Mouse (Mus musculus) fat pad, adult 2 months (tissue): ENCODE data around the gene Irgc1.
"Not testable (repeated sequence)": the region's sequence is repeated elsewhere in the genome, so short reads cannot be mapped to it uniquely, and the experiment has no call there.

Source experiments
- DNase-seq: peaks from one replicate; pipeline ENCODE4 v3.0.0-alpha.2; 2011; ENCODE audit warnings: low read depth, low spot score; ENCODE audit errors: extremely low read depth

Gene Irgc1

DNA sequence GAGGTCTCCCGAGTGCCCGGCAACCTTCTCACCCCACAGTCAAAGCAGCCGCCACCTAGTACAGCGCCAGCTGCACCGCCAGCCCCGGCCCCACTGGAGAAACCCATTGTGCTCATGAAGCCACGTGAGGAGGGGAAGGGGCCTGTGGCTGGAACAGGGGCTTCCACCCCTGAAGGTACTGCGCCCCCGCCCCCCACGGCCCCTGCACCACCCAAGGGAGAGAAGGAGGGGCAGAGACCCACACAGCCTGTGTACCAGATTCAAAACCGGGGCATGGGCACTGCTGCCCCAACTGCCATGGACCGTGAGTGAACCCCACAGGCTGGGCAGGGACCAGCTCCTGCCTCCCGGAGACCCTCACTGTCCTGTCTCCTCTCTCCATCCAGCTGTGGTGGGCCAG, 46.4 kb downstream of the Irgc1 start:
- DNase-seq: no peak

DNA sequence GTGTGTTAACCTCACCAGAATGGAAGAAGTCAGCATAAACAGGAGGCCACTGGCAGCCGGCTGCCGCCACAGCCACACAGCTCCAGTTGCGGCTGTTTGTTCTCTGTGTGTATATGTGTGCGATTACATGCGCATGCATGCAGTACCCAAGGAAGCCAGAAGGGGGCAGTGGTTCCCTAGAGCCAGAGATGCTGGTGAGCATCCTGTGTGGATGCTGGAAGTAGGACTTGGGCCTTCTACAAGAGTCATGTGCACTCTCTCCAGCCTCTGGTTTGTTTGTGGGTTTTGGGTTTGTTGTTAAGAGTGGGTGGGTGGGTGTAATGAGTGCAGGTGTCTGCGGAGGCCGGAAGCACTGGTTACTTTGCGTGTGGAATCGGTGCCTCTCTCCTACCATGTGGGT, 49.2 kb downstream of the Irgc1 start:
- DNase-seq: no peak

DNA sequence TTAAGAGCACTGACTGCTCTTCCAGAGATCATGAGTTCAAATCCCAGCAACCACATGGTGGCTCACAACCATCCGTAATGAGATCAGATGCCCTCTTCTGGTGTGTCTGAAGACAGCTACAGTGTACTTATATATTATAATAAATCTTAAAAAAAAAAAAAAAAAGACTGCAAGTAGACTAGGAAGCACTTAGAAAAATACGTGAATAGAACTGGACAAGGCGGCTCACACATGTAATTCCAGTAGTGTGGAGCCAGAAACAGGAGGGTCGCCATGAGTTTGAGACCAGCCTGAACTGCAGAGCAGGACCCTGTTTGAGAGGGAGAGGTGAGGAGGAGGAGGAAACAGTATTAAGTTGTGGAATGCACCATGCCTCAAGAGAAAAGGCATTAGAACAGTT, 51.6 kb downstream of the Irgc1 start:
- DNase-seq: not testable (repeated sequence)

DNA sequence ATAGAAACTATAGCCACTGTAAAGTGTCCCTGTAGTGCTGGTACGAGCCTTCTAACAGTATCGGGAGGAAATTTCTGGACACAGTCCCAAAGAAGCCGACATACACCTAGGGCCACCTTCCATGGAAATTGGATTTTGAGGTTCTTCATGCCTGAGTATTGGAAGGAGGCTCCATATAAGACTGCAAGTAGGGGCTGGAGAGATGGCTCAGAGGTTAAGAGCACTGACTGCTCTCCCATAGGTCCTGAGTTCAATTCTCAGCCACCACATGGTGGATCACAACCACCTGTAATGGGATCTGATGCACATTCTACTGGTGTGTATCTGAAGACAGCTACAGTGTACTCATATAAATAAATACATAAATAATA, 52.0 kb downstream of the Irgc1 start:
- DNase-seq: no peak

DNA sequence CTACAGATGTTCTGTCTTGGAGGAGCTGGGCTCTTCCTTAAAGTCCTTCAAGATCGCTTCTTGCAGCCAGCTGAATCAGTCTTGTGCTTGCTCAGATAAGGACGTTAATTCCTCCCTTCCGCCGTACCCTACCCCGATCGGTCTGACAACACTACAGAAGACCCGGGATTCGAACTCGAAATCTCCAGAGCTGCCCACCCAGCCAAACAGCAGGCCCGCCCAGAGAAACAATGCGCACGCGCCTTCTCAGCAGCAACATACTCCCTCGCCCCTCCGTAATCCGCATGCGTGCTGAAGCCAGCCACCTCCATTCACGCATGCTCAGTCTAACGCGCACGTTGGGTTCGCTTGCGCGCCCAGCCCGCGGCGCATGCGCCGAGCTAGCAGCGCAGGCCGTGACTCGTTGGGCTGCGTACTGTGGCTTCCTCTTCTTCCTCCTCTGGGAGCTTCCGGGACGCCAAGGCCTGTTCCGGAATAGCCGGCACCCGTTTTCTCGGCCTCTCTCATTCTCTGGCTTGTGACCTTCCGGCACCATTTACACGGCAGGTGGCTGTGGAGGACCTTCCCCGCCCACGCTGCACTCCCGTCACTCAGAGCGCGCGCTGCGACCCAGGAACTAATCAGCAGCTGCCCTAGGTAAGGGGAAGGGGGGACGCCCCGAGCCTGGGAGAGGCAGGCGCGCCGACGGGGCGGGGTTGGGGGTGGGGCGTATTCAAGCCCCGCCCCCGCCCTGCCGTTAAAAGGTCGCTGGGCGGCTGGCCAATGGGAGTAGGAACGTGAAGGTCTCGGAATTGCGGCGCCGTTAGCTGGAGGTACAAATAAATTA, 52.6 kb downstream of the Irgc1 start, which contains the start of gene Smg9:
TSS of gene Smg9 (plus strand) at position 364 of the 826 bp plus-strand sequence.
- DNase-seq: peak; percentile 70

DNA sequence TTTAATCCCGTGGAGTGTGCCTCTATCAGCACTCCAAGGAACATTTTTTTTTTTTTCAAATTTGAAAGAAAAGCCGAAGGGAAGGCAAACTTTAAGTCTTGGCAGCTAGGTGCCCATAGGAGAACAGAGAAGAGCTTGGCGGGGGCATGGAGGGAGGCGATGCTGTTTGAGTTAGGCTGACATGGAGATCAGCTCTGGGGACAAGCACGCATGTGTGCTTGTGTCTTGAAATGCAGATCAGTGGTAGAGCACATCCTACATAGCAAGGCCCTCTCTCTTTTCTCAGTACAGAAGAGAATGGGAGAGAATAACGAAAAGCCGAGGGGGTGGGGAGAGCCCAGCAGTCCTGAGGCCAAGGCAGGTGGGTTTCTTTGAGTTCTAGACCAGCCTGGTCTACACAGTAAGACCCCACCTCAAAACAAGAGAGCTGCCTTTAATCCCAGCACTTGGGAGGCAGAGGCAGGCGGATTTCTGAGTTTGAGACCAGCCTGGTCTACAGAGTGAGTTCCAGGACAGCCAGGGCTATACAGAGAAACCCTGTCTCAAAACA, 53.7 kb downstream of the Irgc1 start:
- no peak for DNase-seq

DNA sequence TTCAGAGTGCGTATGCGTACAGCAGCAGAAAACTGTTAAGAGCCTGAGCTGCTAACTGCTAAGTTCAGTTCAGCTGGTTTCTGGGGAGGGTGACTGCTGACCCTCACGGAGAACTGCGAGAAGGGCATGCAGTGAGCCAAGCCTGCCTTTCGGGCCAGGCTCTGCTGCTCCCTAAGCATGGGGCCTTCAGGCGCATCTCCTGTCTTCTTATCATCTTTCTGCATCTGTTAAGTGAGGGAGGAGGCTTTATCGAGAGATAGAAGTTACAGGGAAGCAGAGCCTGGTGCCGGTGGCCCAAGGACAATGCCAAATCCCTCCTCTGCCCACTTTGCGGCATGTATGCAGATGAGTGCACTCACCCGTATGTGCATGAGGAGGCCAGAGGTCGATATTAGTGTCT, 55.3 kb downstream of the Irgc1 start:
- no peak for DNase-seq

DNA sequence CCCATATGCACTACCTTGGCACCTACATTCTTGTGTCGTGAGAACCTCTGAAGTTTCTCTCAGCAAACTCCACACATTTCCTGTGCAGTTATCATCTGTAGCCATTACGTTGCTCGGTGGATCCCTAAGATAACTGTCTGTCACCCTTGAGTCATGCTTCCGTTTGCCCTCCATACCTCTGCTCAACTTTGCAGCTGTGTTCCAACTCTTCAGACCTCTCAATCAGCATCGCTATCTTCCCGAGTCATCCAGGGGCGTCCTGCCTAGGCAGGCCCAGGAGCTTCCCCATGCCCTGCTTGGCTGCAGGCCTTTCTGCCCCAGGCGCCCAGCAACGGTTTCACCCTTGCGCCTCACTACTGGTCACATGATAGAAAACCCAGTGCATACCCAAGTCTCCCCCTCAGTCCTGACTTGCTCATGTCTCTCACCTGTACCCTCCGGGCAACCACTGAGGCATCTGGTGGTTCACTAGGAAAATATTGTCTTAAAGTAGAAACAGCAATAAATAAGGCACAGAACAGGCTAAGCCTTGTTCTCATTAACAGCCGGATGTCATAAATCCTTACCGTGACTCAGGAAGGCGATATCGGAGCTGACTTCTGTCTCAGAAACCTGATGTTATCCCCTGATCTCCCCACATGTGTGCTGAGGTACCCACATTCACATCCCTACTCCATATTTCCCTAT, 57.5 kb downstream of the Irgc1 start:
- peak; percentile 84 for DNase-seq

DNA sequence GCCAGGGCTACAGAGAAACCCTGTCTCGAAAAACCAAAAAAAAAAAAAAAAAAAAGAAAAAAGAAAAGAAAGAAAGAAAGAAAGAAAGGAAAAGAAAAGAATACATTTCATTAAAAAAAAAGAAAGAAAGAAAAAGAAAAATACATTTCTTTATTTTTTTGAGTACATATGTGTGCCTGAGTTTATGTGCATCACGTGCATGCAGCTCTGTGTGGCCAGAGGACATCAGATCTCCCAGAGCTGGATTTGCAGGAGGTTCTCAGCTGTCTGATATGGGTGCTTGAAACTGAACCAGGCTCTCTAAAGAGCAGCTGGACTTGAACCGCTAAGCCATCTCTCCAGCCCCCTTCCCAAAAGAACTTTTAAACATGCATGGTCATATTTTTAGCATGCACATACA, 58.0 kb downstream of the Irgc1 start:
- DNase-seq: no peak

DNA sequence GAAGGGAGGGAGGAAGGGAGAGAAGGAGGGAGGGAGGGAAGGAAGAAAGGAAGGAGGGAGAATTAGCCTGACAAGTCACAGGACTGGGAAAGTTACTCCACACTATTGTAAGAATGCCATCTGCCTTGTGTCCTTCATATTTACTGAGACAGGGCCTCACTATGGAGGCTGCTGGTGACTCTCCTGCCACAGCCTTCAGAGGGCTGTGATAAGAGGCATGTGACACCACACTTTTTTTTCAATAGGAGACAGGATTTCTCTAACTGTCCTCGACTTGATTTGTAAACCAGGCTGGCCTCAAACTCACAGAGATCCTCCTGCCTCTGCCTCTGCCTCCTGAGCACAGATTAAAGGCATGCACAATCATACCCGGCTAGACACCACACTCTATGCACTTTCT, 60.4 kb downstream of the Irgc1 start:
- no peak for DNase-seq

DNA sequence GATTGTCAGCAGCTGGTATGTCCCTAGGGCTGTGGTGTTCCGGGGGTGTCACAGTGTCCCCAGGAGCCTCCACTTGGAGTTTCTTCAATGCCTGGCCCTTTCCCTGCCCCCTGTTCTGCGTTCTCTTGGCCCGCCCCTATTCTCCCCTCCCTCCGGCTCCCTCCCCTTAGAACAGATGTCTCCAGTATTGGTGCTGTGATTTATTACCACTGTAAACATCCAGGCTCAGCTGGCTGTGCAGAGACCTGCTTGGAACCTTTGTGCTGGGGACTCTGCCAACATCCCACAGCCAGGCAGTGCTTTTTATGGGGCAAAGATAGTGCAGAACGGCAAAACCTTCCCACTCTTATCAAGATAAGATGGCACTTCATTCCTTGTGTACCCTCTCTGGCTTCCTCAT, 61.0 kb downstream of the Irgc1 start:
- no peak for DNase-seq

DNA sequence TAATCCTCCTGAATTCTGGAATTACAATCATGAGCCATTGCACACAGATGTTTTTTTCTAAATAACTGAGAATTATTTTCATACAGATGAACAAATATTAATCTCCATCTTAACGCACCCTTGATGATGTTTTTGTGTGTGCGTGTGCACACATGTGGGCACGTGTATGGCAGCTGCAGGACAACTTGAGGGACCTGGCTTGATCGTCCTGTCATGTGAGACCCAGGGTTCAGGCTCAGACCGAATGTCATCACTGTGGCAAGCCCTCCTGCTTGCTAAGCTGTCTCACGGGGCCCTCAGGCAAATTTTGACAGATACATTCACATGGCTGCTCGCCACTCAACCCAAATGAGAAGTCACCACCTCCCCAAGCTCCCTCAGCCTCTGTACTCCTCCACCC, 61.6 kb downstream of the Irgc1 start:
- no peak for DNase-seq

DNA sequence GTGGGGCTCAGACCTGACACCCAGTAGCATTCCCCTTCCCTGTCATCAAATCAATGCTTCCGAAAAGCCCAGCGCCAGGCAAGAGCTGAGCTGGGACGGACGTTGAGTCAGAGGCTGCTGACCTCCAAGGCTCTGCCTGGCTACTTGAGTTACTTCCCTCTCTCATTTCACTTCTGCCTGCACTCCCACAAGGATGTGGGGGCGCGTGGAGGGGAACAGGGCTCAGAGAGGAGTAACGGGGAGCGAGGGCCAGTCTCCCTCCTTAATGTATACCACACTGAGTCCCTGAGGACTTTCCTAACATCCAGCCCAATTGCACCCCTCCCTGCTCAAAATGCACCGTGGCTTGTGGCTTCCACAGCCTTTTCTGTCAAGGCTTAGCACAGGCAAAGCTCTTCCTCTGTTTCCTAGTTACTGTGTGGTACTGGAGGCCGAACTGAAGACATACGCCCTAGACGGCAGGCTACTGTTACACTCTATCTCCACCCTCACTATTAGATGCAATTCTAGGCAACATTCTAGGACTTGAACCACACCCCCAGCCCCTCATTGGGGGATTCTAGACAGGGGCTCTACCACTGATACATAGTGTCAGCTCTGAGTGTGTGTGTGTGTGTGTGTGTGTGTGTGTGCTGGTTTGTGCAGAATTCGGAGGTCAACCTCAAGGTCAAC, 62.4 kb downstream of the Irgc1 start:
- DNase-seq: no peak

DNA sequence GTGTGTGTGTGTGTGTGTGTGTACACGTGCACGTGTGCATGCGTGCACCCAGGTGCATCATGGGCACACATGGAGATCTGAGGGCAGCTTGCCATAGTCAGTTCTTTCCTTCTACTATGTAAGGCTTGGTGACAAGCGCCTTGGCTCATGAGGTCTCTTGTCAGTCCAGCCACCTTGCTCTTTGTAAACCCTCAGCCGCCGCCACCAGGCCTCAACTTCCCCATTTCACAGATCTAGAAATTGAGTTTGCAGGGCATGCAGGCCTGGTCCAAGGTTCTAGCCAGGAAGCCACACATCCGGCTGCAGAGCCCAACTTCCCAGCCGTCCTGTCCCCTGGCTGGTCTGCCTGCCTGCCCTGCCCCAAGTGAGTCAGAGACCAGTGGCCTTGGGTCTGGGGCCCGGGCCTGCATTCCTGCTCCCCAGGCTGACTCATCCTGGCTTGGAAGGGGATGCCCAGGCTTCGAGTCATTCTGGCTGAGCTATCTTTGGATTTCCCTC, 65.0 kb downstream of the Irgc1 start:
- no peak for DNase-seq

DNA sequence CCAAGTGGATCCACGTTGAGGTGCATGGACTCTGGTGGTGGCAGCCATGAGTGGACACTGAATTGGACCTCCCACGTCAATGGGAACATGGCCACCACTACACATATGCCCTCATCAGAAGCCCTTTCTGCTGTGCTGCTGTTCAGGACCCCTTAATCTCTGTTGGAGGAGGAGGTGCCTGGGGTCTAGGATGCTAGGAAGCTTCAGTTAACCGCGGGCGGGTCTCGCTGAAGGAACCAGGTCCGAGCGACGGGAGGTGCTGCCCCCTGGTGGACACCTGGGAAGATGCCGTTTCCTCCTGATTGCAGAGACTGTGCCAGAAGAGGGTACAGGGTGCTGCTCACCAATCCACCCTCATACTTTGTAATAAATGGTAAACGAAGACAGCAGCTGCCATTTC, 67.3 kb downstream of the Irgc1 start:
- no peak for DNase-seq

DNA sequence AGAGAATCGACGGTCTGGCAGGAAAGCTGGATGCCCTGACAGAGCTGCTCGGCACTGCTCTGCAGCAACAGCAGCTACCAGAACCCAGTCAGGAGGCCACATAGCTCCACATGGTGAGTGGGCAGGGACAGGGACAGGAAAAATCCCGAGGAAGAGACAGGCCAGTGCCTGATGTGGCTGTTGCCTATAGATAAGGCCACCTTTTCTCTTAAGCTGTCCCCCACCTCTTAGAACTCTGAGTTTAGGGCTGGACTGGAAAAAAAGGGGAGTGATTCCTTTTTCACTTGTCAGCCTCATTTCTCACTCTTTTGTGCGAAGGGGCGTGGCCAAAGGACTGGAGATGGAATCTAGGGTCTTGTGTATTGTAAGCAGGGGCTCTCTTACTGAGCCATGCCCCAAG, 68.0 kb downstream of the Irgc1 start:
- DNase-seq: no peak

DNA sequence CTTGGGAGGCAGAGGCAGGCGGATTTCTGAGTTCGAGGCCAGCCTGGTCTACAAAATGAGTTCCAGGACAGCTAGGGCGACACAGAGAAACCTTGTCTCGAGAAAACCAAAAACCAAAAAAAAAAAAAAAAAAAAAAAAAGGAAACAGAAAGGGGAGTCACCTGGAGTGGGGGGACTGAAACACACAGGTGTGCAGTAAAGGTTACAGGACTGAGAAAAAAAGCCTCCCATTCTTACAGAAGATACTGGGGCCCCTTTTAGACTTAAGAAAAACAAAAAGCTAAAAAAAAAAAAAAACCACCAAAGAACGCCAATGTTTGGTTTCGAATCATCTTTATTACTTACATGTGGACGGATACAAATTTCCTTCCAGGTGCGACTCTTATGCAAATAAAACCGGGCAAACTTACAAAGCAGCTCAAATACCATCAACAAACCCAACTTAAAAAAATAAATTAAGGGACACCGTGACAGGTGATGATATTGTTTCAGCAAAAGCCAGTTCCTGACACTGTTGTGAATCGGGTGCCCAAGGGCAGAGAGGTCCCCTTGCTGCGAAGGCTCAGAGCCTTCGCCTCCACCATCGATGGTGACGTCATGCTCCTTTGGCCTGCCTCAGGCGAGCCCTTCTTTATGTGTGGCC, 69.2 kb downstream of the Irgc1 start:
- no peak for DNase-seq
